Mouse (Mus musculus) left cerebral cortex, adult 9 months (tissue): ENCODE measurements around the gene Adgrf4.
A peak's percentile ranks its signal among the peaks of the same experiment; 100 is the strongest.

Experiments
- DNase-seq, 2 experiments: peaks; one replicate each; pipeline ENCODE4 v3.0.0; 2022; ENCODE audit warnings: low spot score in 2 of 2

Gene Adgrf4

GRCm38 (mm10) chr17:42692136-42692535 is at the start of gene Adgrf4:
TSS of gene Adgrf4 (minus strand) at chr17:42692284.
- DNase-seq: peak in 1 of 2 experiments; percentile 20

GRCm38 (mm10) chr17:42741801-42742217 is 49.7 kb upstream of the Adgrf4 start, which contains the start of gene Adgrf2:
TSS of gene Adgrf2 (minus strand) at chr17:42742179.
- DNase-seq: no peak

GRCm38 (mm10) chr17:42738794-42739193 is 46.7 kb upstream of the Adgrf4 start:
- no peak for DNase-seq

- no peak for DNase-seq
Observed at GRCm38 (mm10) chr17:42717161-42717560, 25.1 kb upstream of the Adgrf4 start.

GRCm38 (mm10) chr17:42714991-42715390 is 22.9 kb upstream of the Adgrf4 start:
- DNase-seq: no peak

GRCm38 (mm10) chr17:42710717-42711116 is 18.6 kb upstream of the Adgrf4 start:
- peak in 1 of 2 experiments; percentile 42 for DNase-seq

- DNase-seq: no peak
Observed at GRCm38 (mm10) chr17:42705611-42706010, 13.5 kb upstream of the Adgrf4 start.

- DNase-seq: peak in 1 of 2 experiments; percentile 28
Observed at GRCm38 (mm10) chr17:42702198-42702597, 10.1 kb upstream of the Adgrf4 start.

GRCm38 (mm10) chr17:42694730-42695129 is 2.6 kb upstream of the Adgrf4 start:
- peak in 1 of 2 experiments; percentile 28 for DNase-seq

- DNase-seq: no peak
Observed at GRCm38 (mm10) chr17:42690531-42690930, 1.6 kb downstream of the Adgrf4 start.

- DNase-seq: peak in 1 of 2 experiments; percentile 22
Observed at GRCm38 (mm10) chr17:42658634-42659422, 33.3 kb downstream of the Adgrf4 start.

GRCm38 (mm10) chr17:42643416-42643815 is 48.7 kb downstream of the Adgrf4 start:
- DNase-seq: no peak

- no peak for DNase-seq
Observed at GRCm38 (mm10) chr17:42630206-42630605, 61.9 kb downstream of the Adgrf4 start.

- DNase-seq: peak; percentile 22 to 71
Observed at GRCm38 (mm10) chr17:42613043-42613737, 78.9 kb downstream of the Adgrf4 start.

- no peak for DNase-seq
Observed at GRCm38 (mm10) chr17:42611295-42611694, 80.8 kb downstream of the Adgrf4 start, which contains the start of gene Opn5. TSS of gene Opn5 (minus strand) at chr17:42611395.

GRCm38 (mm10) chr17:42608270-42608669 is 83.8 kb downstream of the Adgrf4 start:
- DNase-seq: no peak
